Mouse (Mus musculus) heart, adult 8-10 months (tissue): ENCODE results near the gene Sec62. TPM values are rescaled to one million over a fixed set of nuclear protein-coding genes. Genes with fewer than 3 reads are reported as not detected.
"Not testable (repeated sequence)": the region's sequence is repeated elsewhere in the genome, so short reads cannot be mapped to it uniquely, and the experiment has no call there.

Experiments
- DNase-seq: peaks from one replicate; pipeline ENCODE4 v3.0.0; 2022; ENCODE audit warnings: low spot score
- total RNA-seq, 4 experiments: library from RNA; stranded (reverse); gene quantifications; 2 replicates each; pipeline ENCODE4 v1.2.4; 2022

Sec62 gene
- total RNA-seq, 4 experiments from 2014 or later, result 36.4 to 41.1 (median 38.2) TPM

GRCm38 (mm10) chr3:30831848-30832606, 39.4 kb downstream of the Sec62 start:
- no peak for DNase-seq

GRCm38 (mm10) chr3:30833254-30833653, 40.6 kb downstream of the Sec62 start:
- DNase-seq, result no peak

DNA sequence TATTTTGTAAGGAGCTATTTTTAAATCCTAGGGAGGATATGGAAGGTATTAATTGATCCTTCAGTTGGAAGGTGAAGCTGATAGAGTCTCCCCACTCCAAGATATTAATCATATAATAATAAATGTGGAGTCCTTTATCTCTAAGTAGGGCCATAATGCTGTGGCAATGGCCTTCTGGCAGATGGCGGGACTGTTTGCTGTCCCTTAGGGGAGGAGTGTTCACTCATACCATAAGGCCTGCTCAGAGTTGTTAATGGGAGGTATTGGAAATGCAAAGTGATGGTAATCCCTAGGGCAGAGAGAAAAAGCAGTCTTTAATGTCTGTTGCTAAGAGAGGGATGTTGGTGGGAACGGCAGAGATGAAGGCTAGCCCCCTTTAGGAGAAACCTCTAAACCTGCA, 53.1 kb downstream of the Sec62 start:
- DNase-seq, result no peak

DNA sequence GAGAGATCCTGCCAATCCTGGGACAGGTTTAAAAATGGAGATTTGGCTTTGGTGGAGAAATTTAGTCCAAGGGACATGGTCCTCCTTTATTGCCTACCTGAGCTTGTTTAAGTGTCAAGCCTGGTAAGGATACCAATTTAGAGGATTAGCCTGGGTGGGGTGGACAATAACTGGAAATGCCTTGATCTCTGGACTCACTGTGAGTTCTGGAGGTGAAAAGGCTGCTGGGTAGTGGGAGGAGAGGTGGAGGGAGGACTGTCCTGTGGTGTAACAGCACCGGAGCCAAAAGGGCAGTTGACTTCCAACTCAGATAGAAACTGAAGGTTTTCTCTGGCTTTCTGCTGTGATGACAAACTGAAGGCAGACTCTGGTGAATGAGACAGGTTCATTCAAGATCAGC, 54.7 kb downstream of the Sec62 start:
- no peak for DNase-seq

GRCm38 (mm10) chr3:30851422-30851821, 58.7 kb downstream of the Sec62 start:
- no peak for DNase-seq

DNA sequence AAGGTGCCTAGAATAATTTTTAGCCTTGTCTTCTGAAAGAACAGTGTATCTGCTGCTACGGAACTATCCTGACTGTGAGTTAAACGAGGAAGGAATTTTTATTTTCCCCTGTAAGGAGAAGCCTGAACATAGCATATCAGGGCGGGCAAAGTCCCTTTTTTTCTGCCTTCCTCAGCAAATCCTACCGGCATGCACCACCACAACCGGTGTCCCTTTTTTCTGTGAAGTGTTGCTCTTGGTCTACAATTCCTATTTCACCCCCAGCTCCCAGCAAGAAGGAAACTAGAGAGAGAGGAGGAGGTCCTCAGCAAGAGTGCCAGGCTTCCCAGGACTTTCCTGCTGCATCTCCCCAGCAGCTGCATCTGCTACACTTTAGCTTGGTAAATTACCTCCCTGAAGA, 60.9 kb downstream of the Sec62 start:
- no peak for DNase-seq

- DNase-seq, result peak; percentile 49
These were observed 63.2 kb downstream of the Sec62 start, which contains the start of gene Gpr160 for GRCm38 (mm10) chr3:30855604-30856458. Gene Gpr160 (plus strand): TSS chr3:30855950.

- DNase-seq, result not testable (repeated sequence)
These were observed 66.9 kb downstream of the Sec62 start for GRCm38 (mm10) chr3:30859599-30859998.

GRCm38 (mm10) chr3:30860705-30861104, 68.0 kb downstream of the Sec62 start:
- DNase-seq, result no peak

DNA sequence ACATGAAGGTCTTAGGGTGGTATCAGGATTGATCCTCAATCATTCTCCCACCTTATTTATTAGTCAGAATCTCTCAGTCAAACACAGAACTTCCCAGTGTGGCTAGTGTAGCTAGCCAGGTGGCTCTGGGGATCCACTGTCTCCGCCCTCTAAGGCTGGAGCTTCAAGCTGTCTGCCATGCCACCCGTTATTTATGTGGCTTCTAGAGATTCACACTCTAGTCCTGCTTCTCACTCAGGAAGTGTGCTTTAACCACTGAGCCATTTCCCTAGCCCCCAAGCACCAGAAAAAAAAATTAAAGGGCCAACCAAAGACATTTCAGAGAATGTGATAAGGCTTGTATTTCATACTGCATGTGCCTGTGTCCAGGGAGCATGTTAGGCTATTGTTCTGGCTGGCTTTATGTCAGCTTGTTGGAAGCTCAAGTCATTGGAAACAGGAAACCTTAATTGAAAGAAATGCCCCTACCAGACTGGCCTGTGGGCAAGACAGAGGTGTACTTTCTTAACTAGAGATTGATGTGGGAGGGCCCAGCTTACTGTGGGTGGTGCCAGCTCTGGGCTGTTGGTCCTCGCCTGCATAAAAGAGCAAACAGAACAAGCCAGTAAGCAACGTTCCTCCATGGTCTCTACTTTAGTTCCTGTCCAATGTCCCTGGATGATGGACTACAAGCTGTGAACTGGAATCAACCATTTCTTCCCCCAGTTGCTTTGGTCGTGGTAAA, 71.2 kb downstream of the Sec62 start:
- DNase-seq, result no peak

DNA sequence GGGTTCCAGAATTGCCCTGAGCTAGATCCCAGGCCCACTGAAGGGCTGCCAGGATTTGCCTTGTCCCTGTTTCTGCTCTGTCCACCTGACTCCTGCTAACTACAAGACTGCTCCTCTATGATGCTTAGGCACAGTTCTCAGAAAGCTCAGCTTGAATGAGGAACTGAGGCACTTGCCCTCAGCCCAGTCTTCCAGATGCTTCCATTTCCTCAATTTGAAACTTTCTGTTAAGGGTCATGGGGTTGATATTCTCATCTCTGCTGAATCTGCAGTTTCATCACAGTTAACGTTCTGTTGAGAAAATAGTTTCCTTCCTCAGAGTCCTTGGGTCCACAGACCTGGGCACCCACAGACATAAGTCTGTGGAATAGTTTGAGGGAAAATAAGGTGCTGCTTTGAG, 72.0 kb downstream of the Sec62 start:
- DNase-seq, result peak; percentile 41

GRCm38 (mm10) chr3:30868176-30868575, 75.5 kb downstream of the Sec62 start:
- DNase-seq, result no peak

DNA sequence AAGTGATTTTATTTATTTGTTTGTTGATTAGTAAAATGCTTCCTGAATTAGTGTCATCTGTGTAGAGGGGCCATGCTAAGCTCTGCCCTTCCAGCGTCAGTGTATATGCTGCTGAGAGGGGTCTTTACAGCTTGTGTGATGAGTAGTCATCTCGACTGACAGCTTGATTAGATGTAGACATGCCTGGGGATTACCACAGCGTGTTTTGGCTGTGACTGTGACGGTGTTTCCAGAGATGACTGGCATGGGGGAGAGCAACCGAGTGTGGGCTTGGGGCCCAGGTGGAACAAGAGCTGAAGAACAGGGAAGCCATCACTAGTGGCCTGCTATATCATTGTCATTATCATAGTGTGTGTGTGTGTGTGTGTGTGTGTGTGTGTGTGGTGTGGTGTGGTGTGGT, 76.0 kb downstream of the Sec62 start:
- no peak for DNase-seq

DNA sequence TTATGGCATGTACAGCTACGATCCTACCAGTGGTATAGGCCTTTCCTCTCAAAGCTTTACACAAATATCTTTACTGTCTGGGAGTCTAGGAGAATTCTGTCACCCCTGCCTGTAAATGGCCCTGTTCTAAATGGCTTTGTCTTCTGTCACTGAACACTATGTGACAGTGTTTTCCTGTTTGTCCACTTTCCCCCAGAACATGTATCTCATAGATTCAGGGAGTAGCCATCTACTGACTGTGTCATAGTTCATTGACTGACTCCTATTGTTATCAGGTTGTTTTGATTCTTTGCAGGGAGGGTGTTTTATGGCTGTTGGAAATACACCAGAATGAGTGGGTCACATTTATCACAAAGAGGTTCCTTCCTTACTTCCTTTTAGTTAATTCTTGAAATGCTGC, 77.3 kb downstream of the Sec62 start:
- DNase-seq, result no peak

Other genes starting within 250 kb of the Sec62 start
- gene Mecom, start 244.9 kb upstream of the Sec62 start, total RNA-seq, result 10 to 100 TPM; 13.6 to 19.5 (median 16.5) TPM
- not detected for gene Actrt3, start 192.9 kb upstream of the Sec62 start, total RNA-seq
- gene Mynn, start 190.8 kb upstream of the Sec62 start, total RNA-seq, result 10 to 100 TPM; 10.1 to 13.4 (median 11.9) TPM
- not detected for gene Lrriq4, start 148.4 kb upstream of the Sec62 start, total RNA-seq
- gene Lrrc34, start 145.0 kb upstream of the Sec62 start, total RNA-seq, result not detected
- gene Lrrc31, start 93.0 kb upstream of the Sec62 start, total RNA-seq, result under 1 TPM in 2 of 4 experiments, not detected in 2; 0.19 to 0.47 TPM
- not detected for gene Samd7, start 46.6 kb upstream of the Sec62 start, total RNA-seq
- gene Gpr160, start 63.1 kb downstream of the Sec62 start, total RNA-seq, result 1 to 10 TPM; 1.4 to 2.5 (median 2.0) TPM
- 10 to 100 TPM; 15.4 to 19.3 (median 17.6) TPM for gene Phc3, start 176.5 kb downstream of the Sec62 start, total RNA-seq
- 10 to 100 TPM in 3 of 4 experiments, 1 to 10 TPM in 1; 9.5 to 11.9 (median 10.7) TPM for gene Prkci, start 202.9 kb downstream of the Sec62 start, total RNA-seq